Mouse (Mus musculus): Measurements from ENCODE around the gene Ces2e. TPM values are rescaled to one million over a fixed set of nuclear protein-coding genes. Genes with fewer than 3 reads are reported as not detected.

The Ces2e gene
- total and polyA plus RNA-seq, 3 experiments: 0.76 to 2.6 (median 1.9) TPM

GRCm38 (mm10) chr8:104963375-104963894 lies 37.4 kb downstream of the Ces2e start:
- intact Hi-C loops (cut with DNase I): no loop called here
- Histone ChIP-seq H3K79me2 (replicated peaks; ENCODE audit: control insufficient read depth, insufficient read depth, low read length) (no peaks in the 10 kb centered on the region), H3K36me3 (ENCODE audit: control insufficient read depth, insufficient read depth, low read length) (no peaks in the 10 kb centered on the region), H3K27ac (no peak overlapping the region), H3K9ac (ENCODE audit: low read depth, low read length) (no peak overlapping the region), H3K4me3 (no peak overlapping the region), H3K4me1 (ENCODE audit: control insufficient read depth, insufficient read depth, low read length) (no peaks in the 10 kb centered on the region), H3K27me3 (ENCODE audit: control insufficient read depth, insufficient read depth, low read length) (no peaks in the 10 kb centered on the region)
- WGBS: 77% methylated on average over 4 of the region's 4 CpGs
- TF ChIP-seq EP300 (IDR thresholded peaks at IDR 0.05; ENCODE audit: insufficient read depth, low read depth, low read length): no peak
- TF ChIP-seq POLR2A (IDR thresholded peaks at IDR 0.05; ENCODE audit: insufficient read depth, low read depth, low read length): no peak
- TF ChIP-seq CTCF (IDR thresholded peaks at IDR 0.05): no peak
- no peak for DNase-seq

- H3K27me3 ChIP-seq (ENCODE audit: control insufficient read depth, insufficient read depth, low read length): no peaks in the 10 kb centered on the region
- H3K9ac ChIP-seq (ENCODE audit: low read depth, low read length): no peak overlapping the region
- H3K4me1 ChIP-seq (ENCODE audit: control insufficient read depth, insufficient read depth, low read length): no peaks in the 10 kb centered on the region
- TF ChIP-seq POLR2A (IDR thresholded peaks at IDR 0.05; ENCODE audit: insufficient read depth, low read depth, low read length) (no peak), EP300 (IDR thresholded peaks at IDR 0.05; ENCODE audit: insufficient read depth, low read depth, low read length) (no peak), CTCF (IDR thresholded peaks at IDR 0.05) (no peak)
- H3K27ac ChIP-seq: no peak overlapping the region
- H3K4me3 ChIP-seq: no peak overlapping the region
- H3K36me3 ChIP-seq (ENCODE audit: control insufficient read depth, insufficient read depth, low read length): no peaks in the 10 kb centered on the region
- intact Hi-C loops (cut with DNase I): no loop called here
- no peaks in the 10 kb centered on the region for H3K79me2 ChIP-seq (replicated peaks; ENCODE audit: control insufficient read depth, insufficient read depth, low read length)
- no peak for DNase-seq
- WGBS: 85% methylated on average over 5 of the region's 5 CpGs
These were observed 58.1 kb downstream of the Ces2e start for GRCm38 (mm10) chr8:104984126-104984525.

Other genes with a start within 250 kb of the Ces2e start
- gene Ces2a, start 192.3 kb upstream of the Ces2e start, total RNA-seq (2021): not detected
- gene Ces2a, start 192.3 kb upstream of the Ces2e start, polyA plus RNA-seq (2012; rRNA removed): 0.18 TPM in 1 of 2 replicates, not detected in the other
- under 1 TPM; 0.16 to 0.32 TPM for gene Ces2b, start 94.7 kb upstream of the Ces2e start, total RNA-seq (2021)
- gene Ces2b, start 94.7 kb upstream of the Ces2e start, polyA plus RNA-seq (2012; rRNA removed): 0.06 and 0.15 TPM in 2 replicates
- gene Ces2c, start 79.2 kb upstream of the Ces2e start, total RNA-seq (2021): not detected
- gene Ces2c, start 79.2 kb upstream of the Ces2e start, polyA plus RNA-seq (2012; rRNA removed): not detected in 2 replicates
- gene Ces2f, start 21.1 kb downstream of the Ces2e start, total RNA-seq (2021): not detected
- 0.04 TPM in 1 of 2 replicates, not detected in the other for gene Ces2f, start 21.1 kb downstream of the Ces2e start, polyA plus RNA-seq (2012; rRNA removed)
- gene Ces2g, start 35.5 kb downstream of the Ces2e start, total RNA-seq (2021): 1 to 10 TPM; 2.6 to 3.3 TPM
- gene Ces2g, start 35.5 kb downstream of the Ces2e start, polyA plus RNA-seq (2012; rRNA removed): 3.4 and 4.5 TPM in 2 replicates
- gene Ces2h, start 74.6 kb downstream of the Ces2e start, total RNA-seq (2021): not detected
- not detected in 2 replicates for gene Ces2h, start 74.6 kb downstream of the Ces2e start, polyA plus RNA-seq (2012; rRNA removed)
- gene Ces3a, start 122.3 kb downstream of the Ces2e start, total RNA-seq (2021): not detected
- 0.26 TPM in 1 of 2 replicates, not detected in the other for gene Ces3a, start 122.3 kb downstream of the Ces2e start, polyA plus RNA-seq (2012; rRNA removed)
- gene Ces3b, start 157.5 kb downstream of the Ces2e start, total RNA-seq (2021): not detected
- gene Ces3b, start 157.5 kb downstream of the Ces2e start, polyA plus RNA-seq (2012; rRNA removed): 0.32 TPM in 1 of 2 replicates, not detected in the other
- gene Ces4a, start 205.5 kb downstream of the Ces2e start, total RNA-seq (2021): not detected
- not detected in 2 replicates for gene Ces4a, start 205.5 kb downstream of the Ces2e start, polyA plus RNA-seq (2012; rRNA removed)
- gene Cbfb, start 244.4 kb downstream of the Ces2e start, total RNA-seq (2021): 10 to 100 TPM; 23.1 to 23.8 TPM
- gene Cbfb, start 244.4 kb downstream of the Ces2e start, polyA plus RNA-seq (2012; rRNA removed): 6.4 and 11.0 TPM in 2 replicates

Data from heart, adult 2 months (tissue).